Mouse (Mus musculus) CD4-positive naive resting alpha-beta T cell, adult 76 days (primary cell): ENCODE results near the gene BC049715. TPM values are rescaled to one million over a fixed set of nuclear protein-coding genes. Genes with fewer than 3 reads are reported as not detected.

ENCODE experiments used
- total RNA-seq: library from RNA; stranded (reverse); gene quantifications from one replicate; pipeline ENCODE4 v1.2.4, GENCODE M21; 2023

BC049715 gene
- total RNA-seq, result 4.9 TPM

GRCm38 (mm10) chr6:136827516-136827880 is at the start of gene BC049715:
Gene BC049715 (plus strand): TSS chr6:136827626.

GRCm38 (mm10) chr6:136781377-136781986 is 45.9 kb upstream of the BC049715 start, which contains the start of gene Gucy2c:
Gene Gucy2c (minus strand): TSS chr6:136781765.

GRCm38 (mm10) chr6:136803739-136804633 is 23.4 kb upstream of the BC049715 start, which contains the start of gene Hist4h4:
Gene Hist4h4 (minus strand): TSS chr6:136804415.

GRCm38 (mm10) chr6:136808014-136808417 is 19.4 kb upstream of the BC049715 start, which contains the start of gene H2afj:
Gene H2afj (plus strand): TSS chr6:136808244.

GRCm38 (mm10) chr6:136827881-136828561 is 595 bp downstream of the BC049715 start, which contains the start of gene Wbp11:
Gene Wbp11 (minus strand): TSS chr6:136828233.

GRCm38 (mm10) chr6:136835352-136835751 is 7.9 kb downstream of the BC049715 start, which contains the start of gene Smco3:
Gene Smco3 (minus strand): TSS chr6:136835452.

GRCm38 (mm10) chr6:136857186-136857872 is 29.9 kb downstream of the BC049715 start, which contains the start of gene Art4:
Gene Art4 (minus strand): TSS chr6:136857733.

GRCm38 (mm10) chr6:136875670-136876069 is 48.2 kb downstream of the BC049715 start, which contains the start of gene Mgp:
Gene Mgp (minus strand): TSS chr6:136875823.

Other genes starting within 250 kb of the BC049715 start
- gene Plbd1, start 165.7 kb upstream of the BC049715 start, total RNA-seq, result 11.3 TPM
- gene Gucy2c, start 45.9 kb upstream of the BC049715 start, total RNA-seq, result not detected
- 11.8 TPM for gene Hist4h4, start 23.2 kb upstream of the BC049715 start, total RNA-seq
- 64.2 TPM for gene H2afj, start 19.4 kb upstream of the BC049715 start, total RNA-seq
- gene Wbp11, start 607 bp downstream of the BC049715 start, total RNA-seq, result 192 TPM
- gene Smco3, start 7.8 kb downstream of the BC049715 start, total RNA-seq, result not detected
- 2.6 TPM for gene Art4, start 30.1 kb downstream of the BC049715 start, total RNA-seq
- not detected for gene Mgp, start 48.2 kb downstream of the BC049715 start, total RNA-seq
- gene Erp27, start 94.6 kb downstream of the BC049715 start, total RNA-seq, result 10.6 TPM
- gene Pde6h, start 96.2 kb downstream of the BC049715 start, total RNA-seq, result not detected
- 895 TPM for gene Arhgdib, start 114.3 kb downstream of the BC049715 start, total RNA-seq